Mouse (Mus musculus) forebrain, embryonic 14.5 days (tissue): ENCODE measurements around the gene Kif14. TPM values are rescaled to one million over a fixed set of nuclear protein-coding genes. Genes with fewer than 3 reads are reported as not detected.

Experiments used
- ATAC-seq: fragments of 200-750 bp; cut with Nextera tagmentation; 2 replicates; pipeline ENCODE4 v1.8.0; 2017; ENCODE audit warnings: mild to moderate bottlenecking, moderate library complexity
- DNase-seq: peaks from one replicate; pipeline ENCODE4 v3.0.0-alpha.2; 2015; ENCODE audit warnings: low spot score
- H3K27ac ChIP-seq: fragments of 300-500 bp; sonication (generic); 2 replicates; pipeline ENCODE4 v1.5.1; 2014; ENCODE audit warnings: low read depth, mild to moderate bottlenecking, control low read depth, low read length, moderate library complexity
- H3K27me3 ChIP-seq: fragments of 300-500 bp; sonication (generic); replicated peaks from 2 replicates; pipeline ENCODE4 v1.6.1; 2014; ENCODE audit warnings: low read length, control low read depth, mixed read lengths; ENCODE audit not compliant: control insufficient read depth, insufficient read depth
- H3K36me3 ChIP-seq: fragments of 300-500 bp; sonication (generic); 2 replicates; pipeline ENCODE4 v1.6.1; 2014; ENCODE audit warnings: low read length, control low read depth; ENCODE audit not compliant: control insufficient read depth, insufficient read depth
- H3K4me1 ChIP-seq: fragments of 300-500 bp; sonication (generic); 2 replicates; pipeline ENCODE4 v1.6.1; 2014; ENCODE audit warnings: antibody characterized with exemption, low read length, control low read depth; ENCODE audit not compliant: control insufficient read depth, insufficient read depth
- H3K4me2 ChIP-seq: fragments of 300-500 bp; sonication (generic); 2 replicates; pipeline ENCODE4 v1.6.1; 2014; ENCODE audit warnings: mild to moderate bottlenecking, control low read depth, low read length
- H3K4me3 ChIP-seq: fragments of 300-500 bp; sonication (generic); 2 replicates; pipeline ENCODE4 v1.5.1; 2014; ENCODE audit warnings: low read depth, low read length, control low read depth
- H3K9ac ChIP-seq: fragments of 300-500 bp; sonication (generic); 2 replicates; pipeline ENCODE4 v1.6.1; 2014; ENCODE audit warnings: mild to moderate bottlenecking, low read length, control low read depth, moderate library complexity
- H3K9me3 ChIP-seq: fragments of 300-500 bp; sonication (generic); replicated peaks from 2 replicates; pipeline ENCODE4 v1.6.1; 2016; ENCODE audit warnings: low read length, control low read depth, mixed read lengths; ENCODE audit not compliant: control insufficient read depth
- WGBS: fragments of 180-500 bp; shearing (Covaris S2); extraction: QIAGEN DNeasy Blood & Tissue Kit; methylation state at CpG from one replicate; pipeline ENCODE4 v1.1.7; 2014; 5-methylcytosine and 5-hydroxymethylcytosine counted together
- polyA plus RNA-seq: library from polyadenylated mRNA; unstranded; fragments of >200 nt; fragmentation: Nextera tagmentation; extraction: Ambion mirVana; gene quantifications from 2 replicates; pipeline ENCODE4 v1.2.1, GENCODE M21; 2014

Gene Kif14
- polyA plus RNA-seq, 1 experiment from 2014 or later = 3.2 TPM

DNA sequence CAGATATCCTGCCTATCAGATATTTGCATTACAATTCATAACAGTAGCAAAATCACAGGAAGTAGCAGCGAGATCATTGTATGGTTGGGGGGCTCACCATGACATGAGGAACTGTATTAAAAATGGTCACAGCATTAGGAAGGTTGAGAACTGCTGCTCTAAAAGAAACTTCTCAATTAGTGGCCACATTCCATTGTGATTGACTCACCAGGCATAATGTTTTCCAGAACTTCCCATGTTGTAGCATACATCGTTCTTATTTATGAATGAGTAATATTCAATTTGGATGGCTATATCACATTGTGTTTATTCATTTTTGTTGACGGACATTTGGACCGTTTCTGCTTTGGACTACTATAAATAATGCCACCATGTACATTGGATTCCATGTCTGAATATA lies 101.5 kb downstream of the Kif14 start:
- Histone ChIP-seq H3K4me3 (no peak overlapping the region), H3K4me2 (no peak overlapping the region), H3K27me3 (no peaks in the 10 kb centered on the region), H3K36me3 (no peaks in the 10 kb centered on the region), H3K27ac (no peak overlapping the region), H3K9me3 (no peaks in the 10 kb centered on the region), H3K9ac (no peak overlapping the region), H3K4me1 (peaks cover 5% of the 10 kb centered on the region; the same call in 1 of the 2 replicates)
- DNase-seq (no peak), ATAC-seq (no peak)
- WGBS = 96% methylated on average over 4 of the region's 4 CpGs

- H3K9me3 ChIP-seq = no peaks in the 10 kb centered on the region
- DNase-seq = no peak
- H3K36me3 ChIP-seq = no peaks in the 10 kb centered on the region
- H3K4me1 ChIP-seq = no peaks in the 10 kb centered on the region
- H3K9ac ChIP-seq = no peak overlapping the region
- 95% methylated on average over 11 of the region's 11 CpGs for WGBS
- H3K27ac ChIP-seq = no peak overlapping the region
- no peaks in the 10 kb centered on the region for H3K27me3 ChIP-seq
- ATAC-seq = no peak
- no peak overlapping the region for H3K4me2 ChIP-seq
- no peak overlapping the region for H3K4me3 ChIP-seq
These were observed 102.6 kb downstream of the Kif14 start for GRCm38 (mm10) chr1:136568738-136569194.

DNA sequence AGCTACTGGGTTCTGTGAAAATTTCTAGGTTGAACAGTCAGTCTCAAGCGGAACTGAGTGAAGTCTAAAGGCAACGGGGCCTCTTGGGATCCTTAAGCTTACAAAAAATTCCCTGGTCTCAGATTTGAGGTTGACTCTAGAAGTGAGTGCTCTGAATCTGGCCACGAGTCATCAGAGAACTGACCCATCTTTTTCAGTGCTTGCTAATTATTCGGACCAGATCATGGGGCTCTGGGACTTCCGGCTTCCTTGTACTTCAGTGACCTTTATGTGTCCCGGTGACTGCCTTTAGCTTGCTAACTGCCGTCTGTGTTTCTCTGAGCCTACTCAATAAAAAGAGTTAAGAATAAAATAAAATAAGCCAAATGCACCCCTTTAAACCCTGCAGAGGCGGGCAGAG lies 103.1 kb downstream of the Kif14 start:
- Histone ChIP-seq H3K4me3 (no peak overlapping the region), H3K4me1 (no peaks in the 10 kb centered on the region), H3K27me3 (no peaks in the 10 kb centered on the region), H3K4me2 (no peak overlapping the region), H3K27ac (no peak overlapping the region), H3K9ac (no peak overlapping the region), H3K36me3 (no peaks in the 10 kb centered on the region), H3K9me3 (no peaks in the 10 kb centered on the region)
- 92% methylated on average over 8 of the region's 8 CpGs for WGBS
- DNase-seq = no peak
- no peak for ATAC-seq

GRCm38 (mm10) chr1:136569626-136570297 lies 103.6 kb downstream of the Kif14 start:
- ATAC-seq = no peak
- Histone ChIP-seq H3K4me1 (no peaks in the 10 kb centered on the region), H3K4me3 (no peak overlapping the region), H3K9me3 (no peaks in the 10 kb centered on the region), H3K27ac (no peak overlapping the region), H3K36me3 (no peaks in the 10 kb centered on the region), H3K4me2 (peak overlapping the region; percentile 39), H3K27me3 (no peaks in the 10 kb centered on the region), H3K9ac (no peak overlapping the region)
- 52% methylated on average over 20 of the region's 20 CpGs for WGBS
- DNase-seq = no peak

- 12% methylated on average over 13 of the region's 13 CpGs for WGBS
- DNase-seq (no peak), ATAC-seq (no peak)
- H3K4me3 ChIP-seq = no peak overlapping the region
- no peak overlapping the region for H3K27ac ChIP-seq
- no peaks in the 10 kb centered on the region for H3K4me1 ChIP-seq
- H3K36me3 ChIP-seq = no peaks in the 10 kb centered on the region
- peak overlapping the region; percentile 39 for H3K4me2 ChIP-seq
- no peaks in the 10 kb centered on the region for H3K9me3 ChIP-seq
- H3K9ac ChIP-seq = no peak overlapping the region
- no peaks in the 10 kb centered on the region for H3K27me3 ChIP-seq
These were observed 104.1 kb downstream of the Kif14 start for GRCm38 (mm10) chr1:136570298-136570653.

GRCm38 (mm10) chr1:136570976-136571375 lies 104.8 kb downstream of the Kif14 start:
- H3K9me3 ChIP-seq = no peaks in the 10 kb centered on the region
- no peaks in the 10 kb centered on the region for H3K36me3 ChIP-seq
- H3K9ac ChIP-seq = no peak overlapping the region
- no peaks in the 10 kb centered on the region for H3K4me1 ChIP-seq
- H3K27me3 ChIP-seq = no peaks in the 10 kb centered on the region
- H3K27ac ChIP-seq = no peak overlapping the region
- H3K4me2 ChIP-seq = no peak overlapping the region
- 86% methylated on average over 9 of the region's 9 CpGs for WGBS
- ATAC-seq (no peak), DNase-seq (no peak)
- no peak overlapping the region for H3K4me3 ChIP-seq

- DNase-seq (no peak), ATAC-seq (no peak)
- H3K4me3 ChIP-seq = no peak overlapping the region
- H3K36me3 ChIP-seq = no peaks in the 10 kb centered on the region
- 87% methylated on average over 10 of the region's 10 CpGs for WGBS
- no peaks in the 10 kb centered on the region for H3K9me3 ChIP-seq
- H3K4me2 ChIP-seq = no peak overlapping the region
- H3K27me3 ChIP-seq = no peaks in the 10 kb centered on the region
- no peak overlapping the region for H3K27ac ChIP-seq
- no peak overlapping the region for H3K9ac ChIP-seq
- no peaks in the 10 kb centered on the region for H3K4me1 ChIP-seq
These were observed 105.4 kb downstream of the Kif14 start for GRCm38 (mm10) chr1:136571530-136571929.

- Histone ChIP-seq H3K27ac (no peak overlapping the region), H3K36me3 (no peaks in the 10 kb centered on the region), H3K9me3 (no peaks in the 10 kb centered on the region), H3K9ac (no peak overlapping the region), H3K4me2 (no peak overlapping the region), H3K27me3 (no peaks in the 10 kb centered on the region), H3K4me1 (no peaks in the 10 kb centered on the region), H3K4me3 (no peak overlapping the region)
- ATAC-seq (no peak), DNase-seq (no peak)
- 43% methylated on average over 16 of the region's 16 CpGs for WGBS
These were observed 111.9 kb downstream of the Kif14 start for GRCm38 (mm10) chr1:136577890-136578663.

DNA sequence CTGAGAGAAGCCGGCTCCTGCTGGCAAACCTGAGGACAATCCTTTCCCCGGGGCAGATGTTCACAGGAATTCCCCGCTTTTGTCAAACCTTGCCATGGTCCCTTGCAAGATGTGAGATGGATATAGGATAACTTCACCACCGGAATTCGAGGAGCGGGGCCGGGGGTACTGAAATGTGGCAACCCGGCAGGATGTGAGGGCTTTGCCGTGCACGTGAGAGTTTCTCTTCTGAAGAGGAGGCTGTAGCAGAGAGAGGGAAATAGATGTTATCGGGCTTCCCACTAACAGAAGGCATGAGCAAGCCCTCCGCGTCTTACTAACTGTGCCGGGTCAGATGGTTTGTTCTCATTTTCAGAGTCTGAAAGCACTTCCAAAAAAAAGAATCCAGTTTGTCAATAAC lies 113.2 kb downstream of the Kif14 start:
- no peak overlapping the region for H3K9ac ChIP-seq
- H3K27ac ChIP-seq = no peak overlapping the region
- no peak overlapping the region for H3K4me3 ChIP-seq
- ATAC-seq (no peak), DNase-seq (no peak)
- H3K4me2 ChIP-seq = no peak overlapping the region
- no peaks in the 10 kb centered on the region for H3K27me3 ChIP-seq
- no peaks in the 10 kb centered on the region for H3K9me3 ChIP-seq
- 87% methylated on average over 14 of the region's 14 CpGs for WGBS
- H3K36me3 ChIP-seq = no peaks in the 10 kb centered on the region
- H3K4me1 ChIP-seq = no peaks in the 10 kb centered on the region
